Mouse (Mus musculus): ENCODE data around the gene Lemd1. TPM values are rescaled to one million over a fixed set of nuclear protein-coding genes. Genes with fewer than 3 reads are reported as not detected.
A peak's percentile ranks its signal among the peaks of the same experiment; 100 is the strongest.

The Lemd1 gene
- total RNA-seq (2014; rRNA removed) (13.3 and 14.9 TPM in 2 replicates), polyA plus RNA-seq (2015; fragmentation: Nextera tagmentation; extraction: Ambion mirVana) (14.7 and 15.1 TPM in 2 replicates)

- 0 out of 2 replicates have a peak, but pooled peaks cover 2% of the 10 kb centered on the region for H3K27me3 ChIP-seq (ENCODE audit: insufficient read depth, low read length)
- peak; percentile 82 for DNase-seq
- no peaks in the 10 kb centered on the region for H3K9me3 ChIP-seq (ENCODE audit: low read length)
- peak within 1 kb of the TSS; percentile 87 for H3K4me3 ChIP-seq (ENCODE audit: low read depth, low read length)
- under 1% methylated on average over 34 of the region's 34 CpGs for WGBS
- no peak for TF ChIP-seq CTCF (IDR thresholded peaks at IDR 0.05; ENCODE audit: low read depth)
- H3K36me3 ChIP-seq (ENCODE audit: insufficient read depth) = no peaks in the 10 kb centered on the region
- peak within 1 kb of the TSS; percentile 99 for H3K9ac ChIP-seq
- H3K4me2 ChIP-seq (ENCODE audit: low read depth) = peak within 1 kb of the TSS; percentile 61
- H3K27ac ChIP-seq (ENCODE audit: low read depth, low read length) = peak within 1 kb of the TSS; percentile 99
- peak; percentile 42 for ATAC-seq
- H3K4me1 ChIP-seq (ENCODE audit: insufficient read depth) = peaks cover 30% of the 10 kb centered on the region
These were observed at the start of gene Lemd1, which contains the start of gene AC124108.1 for GRCm38 (mm10) chr1:132191093-132191785. TSS of gene Lemd1 (plus strand) at chr1:132191431. TSS of gene AC124108.1 (plus strand) at chr1:132191457.

GRCm38 (mm10) chr1:132141753-132142152, 49.5 kb upstream of the Lemd1 start:
- Histone ChIP-seq H3K9ac (no peak overlapping the region), H3K4me3 (ENCODE audit: low read depth, low read length) (no peak overlapping the region), H3K4me1 (ENCODE audit: insufficient read depth) (peaks cover 19% of the 10 kb centered on the region), H3K27me3 (ENCODE audit: insufficient read depth, low read length) (no peaks in the 10 kb centered on the region; the same call in 1 of the 2 replicates), H3K4me2 (ENCODE audit: low read depth) (no peak overlapping the region), H3K36me3 (ENCODE audit: insufficient read depth) (no peaks in the 10 kb centered on the region), H3K27ac (ENCODE audit: low read depth, low read length) (no peak overlapping the region), H3K9me3 (ENCODE audit: low read length) (no peaks in the 10 kb centered on the region)
- WGBS = 81% methylated on average over 13 of the region's 13 CpGs
- ATAC-seq (no peak), DNase-seq (no peak)
- no peak for TF ChIP-seq CTCF (IDR thresholded peaks at IDR 0.05; ENCODE audit: low read depth)

GRCm38 (mm10) chr1:132143079-132143478, 48.2 kb upstream of the Lemd1 start:
- ATAC-seq (no peak), DNase-seq (no peak)
- Histone ChIP-seq H3K4me3 (ENCODE audit: low read depth, low read length) (no peak overlapping the region), H3K4me2 (ENCODE audit: low read depth) (no peak overlapping the region), H3K9me3 (ENCODE audit: low read length) (no peaks in the 10 kb centered on the region), H3K36me3 (ENCODE audit: insufficient read depth) (no peaks in the 10 kb centered on the region), H3K27me3 (ENCODE audit: insufficient read depth, low read length) (no peaks in the 10 kb centered on the region; the same call in 1 of the 2 replicates), H3K4me1 (ENCODE audit: insufficient read depth) (peaks cover 19% of the 10 kb centered on the region), H3K27ac (ENCODE audit: low read depth, low read length) (0 out of 2 replicates have a peak overlapping the region, but pooled peaks have one; percentile 70), H3K9ac (no peak overlapping the region)
- 63% methylated on average over 5 of the region's 5 CpGs for WGBS
- no peak for TF ChIP-seq CTCF (IDR thresholded peaks at IDR 0.05; ENCODE audit: low read depth)

- no peak overlapping the region for H3K4me3 ChIP-seq (ENCODE audit: low read depth, low read length)
- WGBS = 55% methylated on average over 4 of the region's 4 CpGs
- DNase-seq = peak; percentile 32
- H3K27ac ChIP-seq (ENCODE audit: low read depth, low read length) = peak overlapping the region; percentile 70
- TF ChIP-seq CTCF (IDR thresholded peaks at IDR 0.05; ENCODE audit: low read depth) = no peak
- H3K27me3 ChIP-seq (ENCODE audit: insufficient read depth, low read length) = no peaks in the 10 kb centered on the region; the same call in 1 of the 2 replicates
- 0 out of 2 replicates have a peak overlapping the region, but pooled peaks have one; percentile 3 for H3K9ac ChIP-seq
- no peaks in the 10 kb centered on the region for H3K36me3 ChIP-seq (ENCODE audit: insufficient read depth)
- H3K4me2 ChIP-seq (ENCODE audit: low read depth) = 0 out of 2 replicates have a peak overlapping the region, but pooled peaks have one; percentile 26
- peak; percentile 54 for ATAC-seq
- H3K9me3 ChIP-seq (ENCODE audit: low read length) = no peaks in the 10 kb centered on the region
- H3K4me1 ChIP-seq (ENCODE audit: insufficient read depth) = peaks cover 19% of the 10 kb centered on the region
These were observed 47.5 kb upstream of the Lemd1 start for GRCm38 (mm10) chr1:132143730-132144129.

GRCm38 (mm10) chr1:132144223-132144622, 47.0 kb upstream of the Lemd1 start:
- peak; percentile 94 for ATAC-seq
- 6% methylated on average over 2 of the region's 2 CpGs for WGBS

GRCm38 (mm10) chr1:132144837-132145236, 46.4 kb upstream of the Lemd1 start:
- no peak for DNase-seq
- no peaks in the 10 kb centered on the region for H3K9me3 ChIP-seq (ENCODE audit: low read length)
- H3K36me3 ChIP-seq (ENCODE audit: insufficient read depth) = no peaks in the 10 kb centered on the region
- TF ChIP-seq CTCF (IDR thresholded peaks at IDR 0.05; ENCODE audit: low read depth) = no peak
- H3K4me2 ChIP-seq (ENCODE audit: low read depth) = no peak overlapping the region
- H3K27ac ChIP-seq (ENCODE audit: low read depth, low read length) = no peak overlapping the region
- peaks cover 19% of the 10 kb centered on the region for H3K4me1 ChIP-seq (ENCODE audit: insufficient read depth)
- WGBS = 79% methylated on average over 3 of the region's 3 CpGs
- no peak overlapping the region for H3K4me3 ChIP-seq (ENCODE audit: low read depth, low read length)
- ATAC-seq = no peak
- no peak overlapping the region for H3K9ac ChIP-seq
- H3K27me3 ChIP-seq (ENCODE audit: insufficient read depth, low read length) = no peaks in the 10 kb centered on the region

More at GRCm38 (mm10) chr1:132144223-132144622, 47.0 kb upstream of the Lemd1 start:
- H3K4me1 ChIP-seq (ENCODE audit: insufficient read depth) = peaks cover 19% of the 10 kb centered on the region
- TF ChIP-seq CTCF (IDR thresholded peaks at IDR 0.05; ENCODE audit: low read depth) = no peak
- no peaks in the 10 kb centered on the region for H3K9me3 ChIP-seq (ENCODE audit: low read length)
- peak overlapping the region; percentile 26 for H3K4me2 ChIP-seq (ENCODE audit: low read depth)
- no peaks in the 10 kb centered on the region for H3K27me3 ChIP-seq (ENCODE audit: insufficient read depth, low read length)
- H3K4me3 ChIP-seq (ENCODE audit: low read depth, low read length) = no peak overlapping the region
- no peaks in the 10 kb centered on the region for H3K36me3 ChIP-seq (ENCODE audit: insufficient read depth)
- H3K27ac ChIP-seq (ENCODE audit: low read depth, low read length) = peak overlapping the region; percentile 70; the same call in 1 of the 2 replicates
- no peak overlapping the region for H3K9ac ChIP-seq
- DNase-seq = peak; percentile 85
